Comparison of ENCODE assay signal across 26 mouse cellular contexts in genomic region chr1:121833559-121833958, GRCm38 (mm10).
DNase-seq lines count a peak whose midpoint lies in the region; ATAC-seq and TF ChIP-seq lines count a peak whose summit lies in the region.
"Had no signal": no experiment of that assay in that cellular context is flagged by ENCODE, and none has a peak within 500 bp of the region (broad histone marks: within the 10 kb centered on the region; RNA-seq: fewer than 3 reads in every experiment).

No protein-coding gene starts in this region.

- peak; percentile 3 for DNase-seq in hindbrain, embryonic 11.5 days (ENCODE audit: low spot score)
- DNase-seq in hindbrain, embryonic 14.5 days (ENCODE audit: low spot score), result no peak
- peak; percentile 33 for DNase-seq in lung, embryonic 14.5 days
- no peak for DNase-seq in lung, postnatal 14 days
- peak; percentile 54 for DNase-seq in embryonic facial prominence, embryonic 11.5 days (ENCODE audit: low spot score)
- DNase-seq in left cerebral cortex, adult 2 months (ENCODE audit: extremely low spot score in 1 of 2, low spot score in 2 of 2), result no peak
- no peak for DNase-seq in heart, adult 11 months
- DNase-seq: adrenal gland, adult 2 months; cerebellum, adult 11-12 months; cerebellum, postnatal 10 days; gastrocnemius, postnatal 36 days; heart, postnatal 4 days; thymus, adult 18-20 months; thymus, postnatal 36 days had no signal

- H3K27ac ChIP-seq in hindbrain, embryonic 11.5 days (ENCODE audit: low read depth, low read length), result no peak overlapping the region
- H3K27ac ChIP-seq in hindbrain, embryonic 14.5 days, result no peak overlapping the region
- no peak overlapping the region for H3K27ac ChIP-seq in lung, embryonic 14.5 days (ENCODE audit: low read depth)
- H3K27ac ChIP-seq in embryonic facial prominence, embryonic 11.5 days (replicated peaks; ENCODE audit: low read depth, low read length), result no peak overlapping the region
- no peak overlapping the region for H3K27ac ChIP-seq in left cerebral cortex, adult 2 months
- H3K27ac ChIP-seq: heart, embryonic 15.5 days; intestine, embryonic 15.5 days; kidney, embryonic 15.5 days; layer of hippocampus, adult 2 months; limb, embryonic 15.5 days; liver, embryonic 14.5 days; lung, embryonic 15.5 days; macrophage; midbrain, embryonic 10.5 days; stomach, embryonic 15.5 days had no signal

- H3K9me3 ChIP-seq in hindbrain, embryonic 11.5 days (ENCODE audit: control insufficient read depth, low read length), result no peaks in the 10 kb centered on the region
- no peaks in the 10 kb centered on the region for H3K9me3 ChIP-seq in hindbrain, embryonic 14.5 days (ENCODE audit: control insufficient read depth, low read length)
- H3K9me3 ChIP-seq in lung, embryonic 14.5 days (ENCODE audit: low read depth, low read length), result no peaks in the 10 kb centered on the region
- no peaks in the 10 kb centered on the region for H3K9me3 ChIP-seq in embryonic facial prominence, embryonic 11.5 days (replicated peaks; ENCODE audit: control insufficient read depth, low read length)
- H3K9me3 ChIP-seq: heart, embryonic 15.5 days; intestine, embryonic 15.5 days; kidney, embryonic 15.5 days; limb, embryonic 15.5 days; lung, embryonic 15.5 days; midbrain, embryonic 10.5 days; stomach, embryonic 15.5 days had no signal

- intact Hi-C loops in left cerebral cortex, adult 2 months (cut with DNase I), result no loop called here

- no peak overlapping the region for H3K9ac ChIP-seq in hindbrain, embryonic 11.5 days (ENCODE audit: low read depth, low read length)
- no peak overlapping the region for H3K9ac ChIP-seq in hindbrain, embryonic 14.5 days
- no peak overlapping the region for H3K9ac ChIP-seq in lung, embryonic 14.5 days
- H3K9ac ChIP-seq in embryonic facial prominence, embryonic 11.5 days (replicated peaks; ENCODE audit: low read length), result no peak overlapping the region
- H3K9ac ChIP-seq: heart, embryonic 15.5 days; intestine, embryonic 15.5 days; kidney, embryonic 15.5 days; limb, embryonic 15.5 days; liver, embryonic 14.5 days; lung, embryonic 15.5 days; stomach, embryonic 15.5 days had no signal

- ATAC-seq in hindbrain, embryonic 11.5 days (ENCODE audit: low FRiP score), result no peak
- ATAC-seq in hindbrain, embryonic 14.5 days (ENCODE audit: low FRiP score), result no peak
- no peak for ATAC-seq in lung, embryonic 14.5 days (ENCODE audit: insufficient read depth)
- ATAC-seq in embryonic facial prominence, embryonic 11.5 days (replicated peaks; ENCODE audit: insufficient number of reproducible peaks, low FRiP score, low TSS enrichment, low read depth), result no peak
- ATAC-seq: hindbrain, embryonic 16.5 days; intestine, embryonic 15.5 days; midbrain, embryonic 16.5 days had no signal

- TF ChIP-seq CTCF in lung, embryonic 14.5 days (IDR thresholded peaks at IDR 0.05; ENCODE audit: low read depth), result no peak
- no peak for TF ChIP-seq CTCF in left cerebral cortex, adult 2 months (IDR thresholded peaks at IDR 0.05)

- H3K27me3 ChIP-seq in hindbrain, embryonic 11.5 days (ENCODE audit: control insufficient read depth, insufficient read depth, low read length), result no peaks in the 10 kb centered on the region
- H3K27me3 ChIP-seq in hindbrain, embryonic 14.5 days (ENCODE audit: control insufficient read depth, insufficient read depth, low read length), result no peaks in the 10 kb centered on the region
- H3K27me3 ChIP-seq in lung, embryonic 14.5 days (ENCODE audit: insufficient read depth, low read length), result no peaks in the 10 kb centered on the region
- H3K27me3 ChIP-seq in embryonic facial prominence, embryonic 11.5 days (ENCODE audit: control insufficient read depth, insufficient read depth, low read length), result no peaks in the 10 kb centered on the region
- H3K27me3 ChIP-seq: heart, embryonic 15.5 days; intestine, embryonic 15.5 days; kidney, embryonic 15.5 days; limb, embryonic 15.5 days; lung, embryonic 15.5 days; stomach, embryonic 15.5 days had no signal

- no peak overlapping the region for H3K4me2 ChIP-seq in hindbrain, embryonic 11.5 days (replicated peaks; ENCODE audit: low read depth, low read length)
- no peak overlapping the region for H3K4me2 ChIP-seq in hindbrain, embryonic 14.5 days (replicated peaks)
- no peak overlapping the region for H3K4me2 ChIP-seq in lung, embryonic 14.5 days
- H3K4me2 ChIP-seq in embryonic facial prominence, embryonic 11.5 days (ENCODE audit: low read depth, low read length), result no peak overlapping the region
- H3K4me2 ChIP-seq: heart, embryonic 15.5 days; intestine, embryonic 15.5 days; kidney, embryonic 15.5 days; limb, embryonic 15.5 days; lung, embryonic 15.5 days; stomach, embryonic 15.5 days had no signal

- H3K4me1 ChIP-seq in hindbrain, embryonic 11.5 days (replicated peaks; ENCODE audit: control insufficient read depth, insufficient read depth, low read length), result no peaks in the 10 kb centered on the region
- H3K4me1 ChIP-seq in hindbrain, embryonic 14.5 days (replicated peaks; ENCODE audit: control insufficient read depth, insufficient read depth, low read length), result no peaks in the 10 kb centered on the region
- no peaks in the 10 kb centered on the region for H3K4me1 ChIP-seq in lung, embryonic 14.5 days (ENCODE audit: insufficient read depth)
- no peaks in the 10 kb centered on the region for H3K4me1 ChIP-seq in embryonic facial prominence, embryonic 11.5 days (ENCODE audit: control insufficient read depth, insufficient read depth, low read length)
- H3K4me1 ChIP-seq: heart, embryonic 15.5 days; intestine, embryonic 15.5 days; kidney, embryonic 15.5 days; limb, embryonic 15.5 days; lung, embryonic 15.5 days; midbrain, embryonic 10.5 days; stomach, embryonic 15.5 days had no signal

- 48% methylated on average over 2 of the region's 2 CpGs for WGBS in hindbrain, embryonic 11.5 days
- 63% methylated on average over 2 of the region's 2 CpGs for WGBS in hindbrain, embryonic 14.5 days
- 35% methylated on average over 2 of the region's 2 CpGs for WGBS in lung, embryonic 14.5 days
- WGBS in embryonic facial prominence, embryonic 11.5 days, result 21% methylated on average over 2 of the region's 2 CpGs

- no peaks in the 10 kb centered on the region for H3K36me3 ChIP-seq in hindbrain, embryonic 11.5 days (ENCODE audit: control insufficient read depth, insufficient read depth, low read length)
- H3K36me3 ChIP-seq in hindbrain, embryonic 14.5 days (replicated peaks; ENCODE audit: control insufficient read depth, insufficient read depth), result no peaks in the 10 kb centered on the region
- no peaks in the 10 kb centered on the region for H3K36me3 ChIP-seq in lung, embryonic 14.5 days (ENCODE audit: insufficient read depth)
- H3K36me3 ChIP-seq in embryonic facial prominence, embryonic 11.5 days (replicated peaks; ENCODE audit: control insufficient read depth, insufficient read depth, low read depth, low read length), result no peaks in the 10 kb centered on the region
- H3K36me3 ChIP-seq: heart, embryonic 15.5 days; intestine, embryonic 15.5 days; kidney, embryonic 15.5 days; limb, embryonic 15.5 days; lung, embryonic 15.5 days; midbrain, embryonic 10.5 days; stomach, embryonic 15.5 days had no signal

- no peak overlapping the region for H3K4me3 ChIP-seq in hindbrain, embryonic 11.5 days (ENCODE audit: low read depth, low read length)
- H3K4me3 ChIP-seq in hindbrain, embryonic 14.5 days (replicated peaks; ENCODE audit: low read length), result no peak overlapping the region
- no peak overlapping the region for H3K4me3 ChIP-seq in lung, embryonic 14.5 days (ENCODE audit: low read depth, low read length)
- H3K4me3 ChIP-seq in embryonic facial prominence, embryonic 11.5 days (ENCODE audit: low read depth, low read length), result no peak overlapping the region
- H3K4me3 ChIP-seq in left cerebral cortex, adult 2 months, result no peak overlapping the region
- H3K4me3 ChIP-seq: heart, embryonic 15.5 days; intestine, embryonic 15.5 days; kidney, embryonic 15.5 days; layer of hippocampus, adult 2 months; limb, embryonic 15.5 days; lung, embryonic 15.5 days; midbrain, embryonic 10.5 days; stomach, embryonic 15.5 days had no signal

Comparison
In these comparisons a context has a peak if more than half of its experiments do, and no peak if none do; other contexts are left out.
1. DNase-seq: peak in hindbrain, embryonic 11.5 days (single experiment), lung, embryonic 14.5 days (single experiment) and embryonic facial prominence, embryonic 11.5 days (single experiment); none in hindbrain, embryonic 14.5 days (single experiment), lung, postnatal 14 days (single experiment), left cerebral cortex, adult 2 months (0 of 2) and heart, adult 11 months (single experiment).